Mouse (Mus musculus) heart, embryonic 14.5 days (tissue): ENCODE data around the gene 1600014C23Rik. TPM values are rescaled to one million over a fixed set of nuclear protein-coding genes. Genes with fewer than 3 reads are reported as not detected.

Experiments used
- ATAC-seq: fragments of 200-750 bp; cut with Nextera tagmentation; 2 replicates; pipeline ENCODE4 v1.8.0; 2017; ENCODE audit warnings: low read depth, moderate TSS enrichment; ENCODE audit not compliant: insufficient number of reproducible peaks, insufficient read depth, low FRiP score
- H3K27ac ChIP-seq, 2 experiments: fragments of 200-500 bp in 1 of 2; fragments of 300-500 bp in 1 of 2; sonication (generic) in 1 of 2; replicated peaks in 1 of 2; 2 replicates each; pipeline ENCODE4 v1.5.1; 2012 to 2014; ENCODE audit warnings: low read depth in 2 of 2, low read length in 2 of 2, control low read depth in 1 of 2, mild to moderate bottlenecking in 1 of 2, mixed read lengths in 1 of 2; ENCODE audit not compliant: control insufficient read depth in 1 of 2, insufficient read depth in 1 of 2
- H3K27me3 ChIP-seq: fragments of 300-500 bp; sonication (generic); 2 replicates; pipeline ENCODE4 v1.6.1; 2014; ENCODE audit warnings: mild to moderate bottlenecking, low read length, control low read depth; ENCODE audit not compliant: control insufficient read depth, insufficient read depth
- H3K36me3 ChIP-seq: fragments of 300-500 bp; sonication (generic); 2 replicates; pipeline ENCODE4 v1.6.1; 2014; ENCODE audit warnings: mild to moderate bottlenecking, control low read depth, low read length, mixed read lengths; ENCODE audit not compliant: control insufficient read depth, insufficient read depth
- H3K4me1 ChIP-seq, 2 experiments: fragments of 200-500 bp in 1 of 2; fragments of 300-500 bp in 1 of 2; sonication (generic) in 1 of 2; 2 replicates each; pipeline ENCODE4 v1.6.1; 2012 to 2014; ENCODE audit warnings: low read length in 2 of 2, control low read depth in 1 of 2, mixed read lengths in 1 of 2; ENCODE audit not compliant: control insufficient read depth in 2 of 2, insufficient read depth in 2 of 2
- H3K4me2 ChIP-seq: fragments of 300-500 bp; sonication (generic); 2 replicates; pipeline ENCODE4 v1.6.1; 2014; ENCODE audit warnings: mild to moderate bottlenecking, low read length
- H3K4me3 ChIP-seq, 2 experiments: fragments of 200-500 bp in 1 of 2; fragments of 300-500 bp in 1 of 2; sonication (generic) in 1 of 2; 2 replicates each; pipeline ENCODE4 v1.5.1; 2012 to 2014; ENCODE audit warnings: low read length in 2 of 2, mild to moderate bottlenecking in 2 of 2, control low read depth in 1 of 2, low read depth in 1 of 2, moderate library complexity in 1 of 2; ENCODE audit not compliant: control insufficient read depth in 1 of 2, insufficient read depth in 1 of 2
- H3K9ac ChIP-seq: fragments of 300-500 bp; sonication (generic); 2 replicates; pipeline ENCODE4 v1.6.1; 2014; ENCODE audit warnings: mild to moderate bottlenecking, low read length
- H3K9me3 ChIP-seq: fragments of 300-500 bp; sonication (generic); 2 replicates; pipeline ENCODE4 v1.6.1; 2016; ENCODE audit warnings: low read length, control low read depth; ENCODE audit not compliant: control insufficient read depth
- WGBS: fragments of 180-500 bp; shearing (Covaris S2); extraction: QIAGEN DNeasy Blood & Tissue Kit; methylation state at CpG from one replicate; pipeline ENCODE4 v1.1.7; 2014; 5-methylcytosine and 5-hydroxymethylcytosine counted together
- polyA plus RNA-seq: library from polyadenylated mRNA; unstranded; fragments of >200 nt; fragmentation: Nextera tagmentation; extraction: Ambion mirVana; gene quantifications from 2 replicates; pipeline ENCODE4 v1.2.1, GENCODE M21; 2014

1600014C23Rik gene
- polyA plus RNA-seq, 1 experiment from 2014 or later, result 1.0 TPM

DNA sequence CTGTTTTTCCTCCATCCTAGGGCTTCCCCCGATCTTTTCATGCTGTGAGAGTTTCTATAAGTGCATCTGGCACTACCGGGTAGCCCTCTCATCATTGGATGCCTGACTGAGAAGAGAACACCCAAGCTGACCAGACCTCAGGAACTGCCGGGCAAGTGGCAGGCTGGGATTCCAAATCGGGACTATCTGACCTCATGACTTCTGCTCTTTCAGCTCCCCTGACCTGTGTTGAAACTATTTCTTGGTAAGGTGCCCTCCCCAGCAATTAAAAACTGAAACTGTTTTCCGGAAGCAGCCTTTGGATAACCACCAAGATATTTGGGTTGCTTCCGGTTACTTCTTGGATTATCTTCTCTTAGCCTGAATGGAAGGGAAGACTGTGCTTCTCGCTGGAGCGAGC, 25.5 kb downstream of the 1600014C23Rik start:
- no peaks in the 10 kb centered on the region for H3K36me3 ChIP-seq
- WGBS, result 75% methylated on average over 8 of the region's 8 CpGs
- H3K4me3 ChIP-seq, result no peak overlapping the region
- no peak overlapping the region for H3K4me2 ChIP-seq
- no peak overlapping the region for H3K9ac ChIP-seq
- peaks cover 5 to 8% of the 10 kb centered on the region in 2 experiments; a peak in 2 of 4 replicates for H3K4me1 ChIP-seq
- no peak for ATAC-seq
- no peaks in the 10 kb centered on the region for H3K9me3 ChIP-seq
- H3K27me3 ChIP-seq, result no peaks in the 10 kb centered on the region
- H3K27ac ChIP-seq, result no peak overlapping the region

- ATAC-seq, result no peak
- WGBS, result 24% methylated on average over 3 of the region's 3 CpGs
- Histone ChIP-seq H3K27me3 (no peaks in the 10 kb centered on the region), H3K4me2 (no peak overlapping the region), H3K27ac (no peak overlapping the region), H3K9ac (no peak overlapping the region), H3K36me3 (no peaks in the 10 kb centered on the region), H3K9me3 (no peaks in the 10 kb centered on the region), H3K4me1 (peaks cover 5 to 8% of the 10 kb centered on the region in 2 experiments; a peak in 2 of 4 replicates), H3K4me3 (no peak overlapping the region)
These were observed 26.3 kb downstream of the 1600014C23Rik start for GRCm38 (mm10) chr17:45707376-45707775.

DNA sequence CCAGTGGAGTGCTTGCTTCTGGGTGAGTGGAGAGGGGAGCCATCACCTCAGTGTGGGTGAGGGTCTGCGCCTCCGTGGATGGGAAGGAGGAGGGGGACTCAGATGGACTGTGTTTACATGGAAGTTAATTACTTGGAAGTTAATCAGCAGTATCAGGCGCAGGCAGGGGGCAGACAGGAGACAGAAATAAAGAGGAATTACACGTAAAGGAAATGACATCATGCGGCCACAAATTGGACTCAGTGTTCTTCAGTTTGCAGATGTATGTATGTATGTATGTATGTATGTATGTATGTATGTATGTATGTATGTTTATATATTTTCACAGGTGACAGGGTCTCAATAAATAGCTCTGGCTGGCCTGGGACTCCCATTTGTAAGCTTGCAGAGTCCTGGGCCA, 26.8 kb downstream of the 1600014C23Rik start:
- Histone ChIP-seq H3K4me2 (no peak overlapping the region), H3K9me3 (no peaks in the 10 kb centered on the region), H3K4me3 (no peak overlapping the region), H3K9ac (no peak overlapping the region), H3K27ac (no peak overlapping the region), H3K36me3 (no peaks in the 10 kb centered on the region), H3K27me3 (no peaks in the 10 kb centered on the region), H3K4me1 (peaks cover 5 to 8% of the 10 kb centered on the region in 2 experiments; a peak in 2 of 4 replicates)
- WGBS, result 70% methylated on average over 5 of the region's 5 CpGs
- ATAC-seq, result no peak

DNA sequence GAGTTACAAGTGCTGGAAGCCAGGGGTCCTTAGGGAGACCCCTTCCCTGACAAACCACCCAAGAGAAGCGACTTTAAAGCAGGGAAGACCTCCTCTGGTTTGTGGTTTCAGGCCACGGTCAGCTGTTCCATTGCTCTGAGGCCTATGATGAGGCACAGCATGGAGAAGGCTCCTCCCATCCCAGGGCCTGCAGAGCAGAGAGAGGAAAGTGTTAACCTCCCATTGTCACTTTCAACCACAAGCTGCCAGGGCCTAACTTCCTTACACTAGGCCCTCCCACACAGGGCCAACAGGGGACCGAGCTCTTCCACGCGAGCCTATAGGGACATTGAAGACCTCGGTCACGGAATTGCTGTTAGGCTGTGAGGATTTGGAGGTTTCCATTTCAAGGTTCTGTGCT, 30.5 kb downstream of the 1600014C23Rik start:
- Histone ChIP-seq H3K4me1 (peaks cover 9 to 15% of the 10 kb centered on the region in 2 experiments), H3K4me3 (no peak overlapping the region), H3K9ac (no peak overlapping the region), H3K4me2 (no peak overlapping the region), H3K27ac (no peak overlapping the region), H3K36me3 (peaks cover 10% of the 10 kb centered on the region), H3K27me3 (no peaks in the 10 kb centered on the region), H3K9me3 (no peaks in the 10 kb centered on the region)
- 54% methylated on average over 7 of the region's 7 CpGs for WGBS
- ATAC-seq, result no peak

DNA sequence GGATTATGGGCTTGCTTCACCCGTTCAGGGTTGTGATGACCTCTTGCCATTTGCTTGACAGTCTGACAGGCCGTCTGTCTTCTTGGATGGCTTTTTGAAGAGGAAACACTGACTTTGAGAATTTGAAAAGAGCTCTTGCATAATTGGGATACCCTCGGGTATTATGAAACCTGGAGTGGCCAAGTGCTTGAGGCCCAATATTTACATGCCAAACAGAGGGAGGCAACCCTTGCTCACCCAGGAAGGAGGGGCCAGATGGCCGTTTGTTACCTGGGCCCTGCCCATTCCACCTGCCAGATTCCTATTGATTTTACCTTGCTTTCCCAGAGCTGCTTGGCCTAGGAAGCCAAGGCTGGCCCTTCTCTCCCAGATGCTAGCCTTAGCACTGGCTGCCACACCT, 31.4 kb downstream of the 1600014C23Rik start:
- Histone ChIP-seq H3K27ac (no peak overlapping the region), H3K27me3 (no peaks in the 10 kb centered on the region), H3K9me3 (no peaks in the 10 kb centered on the region), H3K4me1 (peaks cover 9 to 15% of the 10 kb centered on the region in 2 experiments), H3K4me2 (no peak overlapping the region), H3K9ac (no peak overlapping the region), H3K4me3 (no peak overlapping the region), H3K36me3 (peaks cover 17% of the 10 kb centered on the region)
- WGBS, result 78% methylated on average over 4 of the region's 4 CpGs
- no peak for ATAC-seq

DNA sequence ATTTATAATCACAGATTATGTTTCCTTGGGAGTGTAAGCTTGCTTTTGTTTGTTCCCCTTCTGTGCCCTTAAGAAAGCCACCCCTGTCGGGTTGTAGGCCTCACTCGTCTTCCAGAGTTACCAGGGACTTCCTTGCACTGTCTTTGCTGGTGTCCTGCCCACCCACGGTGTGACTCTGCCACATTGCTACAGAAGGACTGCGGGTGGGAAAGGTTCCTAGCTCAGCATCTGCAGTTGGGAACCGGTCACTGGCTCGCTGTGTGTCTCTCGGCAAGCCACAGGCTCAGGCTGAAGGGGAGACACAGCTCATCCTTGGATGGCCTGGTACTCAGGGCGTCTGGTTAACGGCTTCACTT, 32.4 kb downstream of the 1600014C23Rik start:
- Histone ChIP-seq H3K9ac (peak overlapping the region; percentile 57), H3K9me3 (no peaks in the 10 kb centered on the region), H3K27ac (peak overlapping the region; percentile 75 to 77), H3K36me3 (peaks cover 21% of the 10 kb centered on the region), H3K27me3 (no peaks in the 10 kb centered on the region), H3K4me3 (no peak overlapping the region), H3K4me2 (peak overlapping the region; percentile 35), H3K4me1 (peaks cover 9 to 15% of the 10 kb centered on the region in 2 experiments)
- no peak for ATAC-seq
- 54% methylated on average over 9 of the region's 9 CpGs for WGBS

- ATAC-seq, result peak; percentile 67
- 31% methylated on average over 9 of the region's 16 CpGs for WGBS
- peak overlapping the region; percentile 57 for H3K9ac ChIP-seq
- peaks cover 10 to 15% of the 10 kb centered on the region in 2 experiments for H3K4me1 ChIP-seq
- H3K9me3 ChIP-seq, result no peaks in the 10 kb centered on the region
- peak overlapping the region; percentile 75 to 77 for H3K27ac ChIP-seq
- H3K4me3 ChIP-seq, result no peak overlapping the region
- no peaks in the 10 kb centered on the region for H3K27me3 ChIP-seq
- peak overlapping the region; percentile 35 for H3K4me2 ChIP-seq
- H3K36me3 ChIP-seq, result peaks cover 21% of the 10 kb centered on the region
These were observed 33.0 kb downstream of the 1600014C23Rik start for GRCm38 (mm10) chr17:45700496-45701235.
